Mouse (Mus musculus): ENCODE data around the gene C1s1. TPM values are rescaled to one million over a fixed set of nuclear protein-coding genes. Genes with fewer than 3 reads are reported as not detected.
A peak's percentile ranks its signal among the peaks of the same experiment; 100 is the strongest.
"Not testable (repeated sequence)": the region's sequence is repeated elsewhere in the genome, so short reads cannot be mapped to it uniquely, and the experiment has no call there.

Gene C1s1
- polyA plus RNA-seq, 1 experiment from 2014 or later, result 1.2 TPM

- peak; percentile 78 for DNase-seq (ENCODE audit: low spot score)
- Histone ChIP-seq H3K27ac (replicated peaks; ENCODE audit: low read depth, low read length) (no peak within 1 kb of the TSS), H3K36me3 (replicated peaks; ENCODE audit: control insufficient read depth, insufficient read depth, low read depth, low read length) (no peaks in the 10 kb centered on the region), H3K4me1 (ENCODE audit: control insufficient read depth, insufficient read depth, low read length) (no peaks in the 10 kb centered on the region; the same call in 1 of the 2 replicates), H3K4me2 (ENCODE audit: low read depth, low read length) (no peak within 1 kb of the TSS), H3K4me3 (ENCODE audit: low read depth, low read length) (no peak within 1 kb of the TSS), H3K9ac (replicated peaks; ENCODE audit: low read length) (no peak within 1 kb of the TSS), H3K9me3 (replicated peaks; ENCODE audit: control insufficient read depth, low read length) (no peaks in the 10 kb centered on the region), H3K27me3 (ENCODE audit: control insufficient read depth, insufficient read depth, low read length) (no peaks in the 10 kb centered on the region)
- ATAC-seq (replicated peaks; ENCODE audit: insufficient number of reproducible peaks, low FRiP score, low TSS enrichment, low read depth), result no peak
- 1% methylated on average over 8 of the region's 8 CpGs for WGBS
These were observed 27.9 kb upstream of the C1s1 start, which contains the start of gene C1rb for GRCm38 (mm10) chr6:124570026-124570425. Gene C1rb (plus strand): TSS chr6:124570294.

DNA sequence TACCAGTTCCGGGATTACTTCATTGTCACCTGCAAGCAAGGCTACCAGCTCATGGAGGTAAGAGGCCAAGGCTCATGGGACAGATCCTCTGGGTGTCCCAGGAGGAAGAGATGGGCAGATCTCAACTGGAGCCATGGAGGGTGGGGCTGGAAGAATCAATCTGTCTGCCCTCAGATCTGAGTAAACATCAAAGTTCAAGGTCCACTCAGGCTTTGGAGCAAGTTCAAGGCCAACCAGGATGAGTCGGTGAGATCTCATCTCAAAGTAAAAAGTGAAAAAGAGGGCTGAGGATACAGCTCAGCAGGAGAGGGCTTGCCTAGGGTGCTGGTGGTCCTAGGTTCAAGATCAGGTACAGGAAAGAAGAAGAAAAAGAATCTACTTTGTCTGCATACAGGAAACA is 19.5 kb upstream of the C1s1 start:
- not testable (repeated sequence) for H3K9ac ChIP-seq (replicated peaks; ENCODE audit: low read length); H3K27me3 ChIP-seq (ENCODE audit: control insufficient read depth, insufficient read depth, low read length); H3K27ac ChIP-seq (replicated peaks; ENCODE audit: low read depth, low read length); H3K36me3 ChIP-seq (replicated peaks; ENCODE audit: control insufficient read depth, insufficient read depth, low read depth, low read length); H3K4me3 ChIP-seq (ENCODE audit: low read depth, low read length); H3K9me3 ChIP-seq (replicated peaks; ENCODE audit: control insufficient read depth, low read length); ATAC-seq (replicated peaks; ENCODE audit: insufficient number of reproducible peaks, low FRiP score, low TSS enrichment, low read depth); H3K4me1 ChIP-seq (ENCODE audit: control insufficient read depth, insufficient read depth, low read length); DNase-seq (ENCODE audit: low spot score); H3K4me2 ChIP-seq (ENCODE audit: low read depth, low read length)
- WGBS, result 87% methylated on average over 2 of the region's 2 CpGs

DNA sequence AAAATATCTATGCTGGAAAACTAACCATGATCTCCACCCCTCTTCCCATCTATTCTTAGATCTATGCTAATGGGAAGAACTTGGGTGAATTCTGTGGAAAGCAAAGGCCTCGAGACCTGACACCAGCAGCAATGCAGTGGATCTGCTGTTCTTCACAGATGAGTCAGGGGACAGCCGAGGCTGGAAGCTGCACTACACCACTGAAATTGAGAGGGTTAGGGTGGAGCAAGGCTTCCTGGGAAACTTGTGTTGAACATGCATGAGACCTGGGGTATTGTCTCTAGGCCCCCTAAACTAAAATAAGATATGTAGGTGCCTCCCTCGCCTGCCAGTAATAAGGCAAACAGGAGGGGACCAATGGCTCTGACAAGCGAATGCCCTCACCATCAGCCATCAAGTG is 19.0 kb upstream of the C1s1 start:
- not testable (repeated sequence) for H3K9ac ChIP-seq (replicated peaks; ENCODE audit: low read length); H3K27me3 ChIP-seq (ENCODE audit: control insufficient read depth, insufficient read depth, low read length); DNase-seq (ENCODE audit: low spot score); H3K36me3 ChIP-seq (replicated peaks; ENCODE audit: control insufficient read depth, insufficient read depth, low read depth, low read length); H3K27ac ChIP-seq (replicated peaks; ENCODE audit: low read depth, low read length); H3K4me1 ChIP-seq (ENCODE audit: control insufficient read depth, insufficient read depth, low read length); H3K4me3 ChIP-seq (ENCODE audit: low read depth, low read length); ATAC-seq (replicated peaks; ENCODE audit: insufficient number of reproducible peaks, low FRiP score, low TSS enrichment, low read depth); H3K4me2 ChIP-seq (ENCODE audit: low read depth, low read length); H3K9me3 ChIP-seq (replicated peaks; ENCODE audit: control insufficient read depth, low read length)
- 79% methylated on average over 4 of the region's 4 CpGs for WGBS

- not testable (repeated sequence) for H3K4me3 ChIP-seq (ENCODE audit: low read depth, low read length); H3K9me3 ChIP-seq (replicated peaks; ENCODE audit: control insufficient read depth, low read length); H3K27ac ChIP-seq (replicated peaks; ENCODE audit: low read depth, low read length); H3K9ac ChIP-seq (replicated peaks; ENCODE audit: low read length); ATAC-seq (replicated peaks; ENCODE audit: insufficient number of reproducible peaks, low FRiP score, low TSS enrichment, low read depth); H3K4me2 ChIP-seq (ENCODE audit: low read depth, low read length); H3K36me3 ChIP-seq (replicated peaks; ENCODE audit: control insufficient read depth, insufficient read depth, low read depth, low read length); H3K27me3 ChIP-seq (ENCODE audit: control insufficient read depth, insufficient read depth, low read length); H3K4me1 ChIP-seq (ENCODE audit: control insufficient read depth, insufficient read depth, low read length); DNase-seq (ENCODE audit: low spot score)
- 72% methylated on average over 2 of the region's 2 CpGs for WGBS
These were observed 13.8 kb upstream of the C1s1 start for GRCm38 (mm10) chr6:124555956-124556355.

GRCm38 (mm10) chr6:124552766-124553165 is 10.6 kb upstream of the C1s1 start:
- DNase-seq (ENCODE audit: low spot score) (no peak), ATAC-seq (replicated peaks; ENCODE audit: insufficient number of reproducible peaks, low FRiP score, low TSS enrichment, low read depth) (no peak)
- H3K36me3 ChIP-seq (replicated peaks; ENCODE audit: control insufficient read depth, insufficient read depth, low read depth, low read length), result no peaks in the 10 kb centered on the region
- H3K4me2 ChIP-seq (ENCODE audit: low read depth, low read length), result no peak overlapping the region
- H3K9me3 ChIP-seq (replicated peaks; ENCODE audit: control insufficient read depth, low read length), result no peaks in the 10 kb centered on the region
- H3K27ac ChIP-seq (replicated peaks; ENCODE audit: low read depth, low read length), result no peak overlapping the region
- no peaks in the 10 kb centered on the region for H3K27me3 ChIP-seq (ENCODE audit: control insufficient read depth, insufficient read depth, low read length)
- no peaks in the 10 kb centered on the region for H3K4me1 ChIP-seq (ENCODE audit: control insufficient read depth, insufficient read depth, low read length)
- H3K4me3 ChIP-seq (ENCODE audit: low read depth, low read length), result no peak overlapping the region
- no peak overlapping the region for H3K9ac ChIP-seq (replicated peaks; ENCODE audit: low read length)
- WGBS, result 66% methylated on average over 22 of the region's 22 CpGs

- Histone ChIP-seq H3K9me3 (replicated peaks; ENCODE audit: control insufficient read depth, low read length) (no peaks in the 10 kb centered on the region), H3K9ac (replicated peaks; ENCODE audit: low read length) (no peak overlapping the region), H3K36me3 (replicated peaks; ENCODE audit: control insufficient read depth, insufficient read depth, low read depth, low read length) (no peaks in the 10 kb centered on the region), H3K4me3 (ENCODE audit: low read depth, low read length) (no peak overlapping the region), H3K27me3 (ENCODE audit: control insufficient read depth, insufficient read depth, low read length) (no peaks in the 10 kb centered on the region), H3K27ac (replicated peaks; ENCODE audit: low read depth, low read length) (no peak overlapping the region), H3K4me2 (ENCODE audit: low read depth, low read length) (no peak overlapping the region), H3K4me1 (ENCODE audit: control insufficient read depth, insufficient read depth, low read length) (no peaks in the 10 kb centered on the region)
- ATAC-seq (replicated peaks; ENCODE audit: insufficient number of reproducible peaks, low FRiP score, low TSS enrichment, low read depth) (no peak), DNase-seq (ENCODE audit: low spot score) (no peak)
- WGBS, result 88% methylated on average over 3 of the region's 3 CpGs
These were observed 6.9 kb upstream of the C1s1 start for GRCm38 (mm10) chr6:124549023-124549550.

DNA sequence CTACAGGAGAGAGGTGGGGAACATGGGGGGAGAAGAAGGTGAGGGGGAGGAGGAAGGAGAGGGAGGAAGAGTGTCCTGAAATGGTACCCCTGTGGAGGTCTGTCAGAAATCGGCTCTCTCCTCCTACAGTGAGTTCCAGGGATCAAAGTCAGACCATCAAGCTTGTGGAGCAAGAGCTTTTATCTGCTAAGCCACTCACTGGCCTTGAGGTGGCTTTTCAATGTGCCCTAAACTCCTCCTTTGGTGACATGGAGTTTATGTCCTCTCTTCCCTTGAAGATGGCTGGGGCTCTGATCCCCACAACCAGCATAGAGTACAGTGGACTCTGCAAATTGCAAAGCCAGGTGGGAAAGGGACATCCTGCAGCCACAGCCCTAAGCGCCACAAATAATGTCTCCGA is 5.8 kb upstream of the C1s1 start:
- not testable (repeated sequence) for H3K9ac ChIP-seq (replicated peaks; ENCODE audit: low read length); DNase-seq (ENCODE audit: low spot score); H3K9me3 ChIP-seq (replicated peaks; ENCODE audit: control insufficient read depth, low read length); H3K4me1 ChIP-seq (ENCODE audit: control insufficient read depth, insufficient read depth, low read length); ATAC-seq (replicated peaks; ENCODE audit: insufficient number of reproducible peaks, low FRiP score, low TSS enrichment, low read depth); H3K4me3 ChIP-seq (ENCODE audit: low read depth, low read length); H3K36me3 ChIP-seq (replicated peaks; ENCODE audit: control insufficient read depth, insufficient read depth, low read depth, low read length); H3K4me2 ChIP-seq (ENCODE audit: low read depth, low read length); H3K27ac ChIP-seq (replicated peaks; ENCODE audit: low read depth, low read length); H3K27me3 ChIP-seq (ENCODE audit: control insufficient read depth, insufficient read depth, low read length)
- WGBS, result 86% methylated on average over 2 of the region's 3 CpGs

GRCm38 (mm10) chr6:124545425-124545824 is 3.3 kb upstream of the C1s1 start:
- no peak overlapping the region for H3K9ac ChIP-seq (replicated peaks; ENCODE audit: low read length)
- H3K4me3 ChIP-seq (ENCODE audit: low read depth, low read length), result no peak overlapping the region
- no peak for DNase-seq (ENCODE audit: low spot score)
- no peaks in the 10 kb centered on the region for H3K27me3 ChIP-seq (ENCODE audit: control insufficient read depth, insufficient read depth, low read length)
- no peaks in the 10 kb centered on the region for H3K4me1 ChIP-seq (ENCODE audit: control insufficient read depth, insufficient read depth, low read length)
- H3K36me3 ChIP-seq (replicated peaks; ENCODE audit: control insufficient read depth, insufficient read depth, low read depth, low read length), result no peaks in the 10 kb centered on the region
- WGBS, result 76% methylated on average over 2 of the region's 2 CpGs
- no peaks in the 10 kb centered on the region for H3K9me3 ChIP-seq (replicated peaks; ENCODE audit: control insufficient read depth, low read length)
- H3K27ac ChIP-seq (replicated peaks; ENCODE audit: low read depth, low read length), result no peak overlapping the region
- ATAC-seq (replicated peaks; ENCODE audit: insufficient number of reproducible peaks, low FRiP score, low TSS enrichment, low read depth), result no peak
- H3K4me2 ChIP-seq (ENCODE audit: low read depth, low read length), result no peak overlapping the region

Data from embryonic facial prominence, embryonic 11.5 days (tissue).